Mouse (Mus musculus) heart, adult 2 months (tissue): ENCODE measurements around the gene Hist1h1a.

Source experiments
- CTCF ChIP-seq: fragments of 200-600 bp; IDR thresholded peaks from 2 replicates; pipeline ENCODE4 v1.8.1; 2022; ENCODE audit warnings: antibody characterized with exemption, mild to moderate bottlenecking, moderate library complexity
- EP300 ChIP-seq: fragments of 200-500 bp; IDR thresholded peaks from 2 replicates; pipeline ENCODE4 v1.6.1; 2011; ENCODE audit warnings: low read depth, low read length, control low read depth; ENCODE audit not compliant: insufficient read depth
- POLR2A ChIP-seq: fragments of 200-500 bp; IDR thresholded peaks from 2 replicates; pipeline ENCODE4 v1.6.1; 2011; ENCODE audit warnings: mild to moderate bottlenecking, low read depth, low read length, control low read depth; ENCODE audit not compliant: insufficient read depth

DNA sequence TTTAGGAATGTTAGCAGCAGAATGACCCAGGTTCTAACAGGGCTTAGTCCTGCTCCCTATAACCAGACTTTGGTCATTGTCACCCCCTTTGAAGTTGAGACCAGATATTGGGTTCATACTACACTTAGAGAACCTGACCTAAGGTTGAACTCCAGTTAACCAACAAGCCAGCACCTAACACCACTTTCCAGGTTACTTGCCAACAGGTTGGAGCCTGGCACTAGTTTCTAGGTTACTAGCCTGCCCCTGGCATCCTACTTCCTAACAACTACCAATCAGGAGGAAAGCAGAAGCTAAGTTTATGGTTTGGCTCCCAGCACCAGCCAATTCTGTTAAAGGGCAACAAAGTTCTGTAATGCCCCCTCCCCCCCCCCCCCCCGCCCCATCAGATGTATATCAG lies 38.3 kb upstream of the Hist1h1a start:
- TF ChIP-seq CTCF (no peak), POLR2A (no peak), EP300 (no peak)
